Mouse (Mus musculus): ENCODE measurements around the gene Spint5. TPM values are rescaled to one million over a fixed set of nuclear protein-coding genes. Genes with fewer than 3 reads are reported as not detected.

Gene Spint5
- polyA plus RNA-seq, 1 experiment from 2014 or later: not detected

- Histone ChIP-seq H3K4me1 (peaks cover 16% of the 10 kb centered on the region), H3K27me3 (replicated peaks) (no peaks in the 10 kb centered on the region), H3K36me3 (0 out of 2 replicates have a peak, but pooled peaks cover 13% of the 10 kb centered on the region), H3K27ac (no peak overlapping the region), H3K4me3 (replicated peaks) (peak overlapping the region; percentile 96), H3K9me3 (no peaks in the 10 kb centered on the region), H3K9ac (no peak overlapping the region), H3K4me2 (peak overlapping the region; percentile 92)
- WGBS: 68% methylated on average over 13 of the region's 13 CpGs
- no peak for ATAC-seq (ENCODE audit: insufficient read depth, low FRiP score, low read depth)
Measured at GRCm38 (mm10) chr2:164744987-164745386, 29.9 kb downstream of the Spint5 start.

- H3K4me2 ChIP-seq: peak within 1 kb of the TSS; percentile 92
- no peaks in the 10 kb centered on the region for H3K9me3 ChIP-seq
- H3K9ac ChIP-seq: peak within 1 kb of the TSS; percentile 92
- peak within 1 kb of the TSS; percentile 71; the same call in 1 of the 2 replicates for H3K27ac ChIP-seq
- H3K4me3 ChIP-seq (replicated peaks): peak within 1 kb of the TSS; percentile 96
- H3K27me3 ChIP-seq (replicated peaks): no peaks in the 10 kb centered on the region
- 0 out of 2 replicates have a peak, but pooled peaks cover 13% of the 10 kb centered on the region for H3K36me3 ChIP-seq
- H3K4me1 ChIP-seq: peaks cover 16% of the 10 kb centered on the region
- ATAC-seq (ENCODE audit: insufficient read depth, low FRiP score, low read depth): peak; percentile 91
- WGBS: under 1% methylated on average over 68 of the region's 70 CpGs
Measured at GRCm38 (mm10) chr2:164745843-164746479, 30.9 kb downstream of the Spint5 start, which contains the start of the genes Wfdc3 and Dnttip1. TSS of gene Wfdc3 (minus strand) at chr2:164745931. TSS of gene Dnttip1 (plus strand) at chr2:164745983.

- peak overlapping the region; percentile 92 for H3K9ac ChIP-seq
- peaks cover 16% of the 10 kb centered on the region for H3K4me1 ChIP-seq
- 0 out of 2 replicates have a peak, but pooled peaks cover 19% of the 10 kb centered on the region for H3K36me3 ChIP-seq
- no peak for ATAC-seq (ENCODE audit: insufficient read depth, low FRiP score, low read depth)
- H3K27me3 ChIP-seq (replicated peaks): no peaks in the 10 kb centered on the region
- H3K4me2 ChIP-seq: peak overlapping the region; percentile 92
- H3K27ac ChIP-seq: no peak overlapping the region
- 47% methylated on average over 8 of the region's 8 CpGs for whole genome bisulfite sequencing
- H3K4me3 ChIP-seq (replicated peaks): peak overlapping the region; percentile 96
- no peaks in the 10 kb centered on the region for H3K9me3 ChIP-seq
Measured at GRCm38 (mm10) chr2:164746693-164747092, 31.6 kb downstream of the Spint5 start.

- H3K9me3 ChIP-seq: no peaks in the 10 kb centered on the region
- H3K36me3 ChIP-seq: 0 out of 2 replicates have a peak, but pooled peaks cover 33% of the 10 kb centered on the region
- H3K4me1 ChIP-seq: peaks cover 16% of the 10 kb centered on the region
- ATAC-seq (ENCODE audit: insufficient read depth, low FRiP score, low read depth): no peak
- H3K9ac ChIP-seq: no peak overlapping the region
- H3K4me3 ChIP-seq (replicated peaks): no peak overlapping the region
- WGBS: 84% methylated on average over 4 of the region's 4 CpGs
- H3K27ac ChIP-seq: no peak overlapping the region
- no peaks in the 10 kb centered on the region for H3K27me3 ChIP-seq (replicated peaks)
- no peak overlapping the region for H3K4me2 ChIP-seq
Measured at GRCm38 (mm10) chr2:164748191-164748590, 33.1 kb downstream of the Spint5 start.

GRCm38 (mm10) chr2:164748991-164749390 is 33.9 kb downstream of the Spint5 start:
- Histone ChIP-seq H3K27ac (no peak overlapping the region), H3K9me3 (no peaks in the 10 kb centered on the region), H3K4me3 (replicated peaks) (no peak overlapping the region), H3K36me3 (0 out of 2 replicates have a peak, but pooled peaks cover 35% of the 10 kb centered on the region), H3K4me1 (peaks cover 16% of the 10 kb centered on the region), H3K9ac (no peak overlapping the region), H3K4me2 (no peak overlapping the region), H3K27me3 (replicated peaks) (no peaks in the 10 kb centered on the region)
- no peak for ATAC-seq (ENCODE audit: insufficient read depth, low FRiP score, low read depth)
- 85% methylated on average over 6 of the region's 6 CpGs for WGBS

GRCm38 (mm10) chr2:164752454-164752853 is 37.3 kb downstream of the Spint5 start:
- Histone ChIP-seq H3K9ac (no peak overlapping the region), H3K4me1 (0 out of 2 replicates have a peak, but pooled peaks cover 1% of the 10 kb centered on the region), H3K27me3 (replicated peaks) (no peaks in the 10 kb centered on the region), H3K9me3 (no peaks in the 10 kb centered on the region), H3K4me3 (replicated peaks) (no peak overlapping the region), H3K4me2 (no peak overlapping the region), H3K36me3 (peaks cover 67% of the 10 kb centered on the region), H3K27ac (no peak overlapping the region)
- no peak for ATAC-seq (ENCODE audit: insufficient read depth, low FRiP score, low read depth)
- WGBS: 86% methylated on average over 2 of the region's 2 CpGs

GRCm38 (mm10) chr2:164754105-164754504 is 39.0 kb downstream of the Spint5 start:
- ATAC-seq (ENCODE audit: insufficient read depth, low FRiP score, low read depth): no peak
- Histone ChIP-seq H3K27ac (no peak overlapping the region), H3K4me1 (no peaks in the 10 kb centered on the region), H3K36me3 (peaks cover 75% of the 10 kb centered on the region), H3K9ac (no peak overlapping the region), H3K4me2 (no peak overlapping the region), H3K9me3 (no peaks in the 10 kb centered on the region), H3K4me3 (replicated peaks) (no peak overlapping the region), H3K27me3 (replicated peaks) (no peaks in the 10 kb centered on the region)
- WGBS: 76% methylated on average over 11 of the region's 11 CpGs

GRCm38 (mm10) chr2:164754800-164755199 is 39.7 kb downstream of the Spint5 start:
- no peaks in the 10 kb centered on the region for H3K9me3 ChIP-seq
- ATAC-seq (ENCODE audit: insufficient read depth, low FRiP score, low read depth): no peak
- no peak overlapping the region for H3K27ac ChIP-seq
- H3K4me2 ChIP-seq: no peak overlapping the region
- no peak overlapping the region for H3K4me3 ChIP-seq (replicated peaks)
- no peak overlapping the region for H3K9ac ChIP-seq
- H3K4me1 ChIP-seq: no peaks in the 10 kb centered on the region
- peaks cover 78% of the 10 kb centered on the region for H3K36me3 ChIP-seq
- WGBS: 84% methylated on average over 2 of the region's 2 CpGs
- H3K27me3 ChIP-seq (replicated peaks): no peaks in the 10 kb centered on the region

GRCm38 (mm10) chr2:164757841-164758240 is 42.7 kb downstream of the Spint5 start:
- Histone ChIP-seq H3K9ac (no peak overlapping the region), H3K27me3 (replicated peaks) (no peaks in the 10 kb centered on the region), H3K9me3 (no peaks in the 10 kb centered on the region), H3K36me3 (peaks cover 78% of the 10 kb centered on the region), H3K4me2 (no peak overlapping the region), H3K4me3 (replicated peaks) (no peak overlapping the region), H3K4me1 (no peaks in the 10 kb centered on the region), H3K27ac (no peak overlapping the region)
- WGBS: 92% methylated on average over 11 of the region's 11 CpGs
- ATAC-seq (ENCODE audit: insufficient read depth, low FRiP score, low read depth): no peak

- Histone ChIP-seq H3K9me3 (no peaks in the 10 kb centered on the region), H3K9ac (no peak overlapping the region), H3K4me3 (replicated peaks) (no peak overlapping the region), H3K4me2 (no peak overlapping the region), H3K27ac (no peak overlapping the region), H3K36me3 (peaks cover 82% of the 10 kb centered on the region), H3K27me3 (replicated peaks) (no peaks in the 10 kb centered on the region), H3K4me1 (no peaks in the 10 kb centered on the region)
- ATAC-seq (ENCODE audit: insufficient read depth, low FRiP score, low read depth): peak; percentile 66; the same call in 1 of the 2 replicates
- 71% methylated on average over 1 of the region's 1 CpGs for WGBS
Measured at GRCm38 (mm10) chr2:164758692-164759091, 43.6 kb downstream of the Spint5 start.

GRCm38 (mm10) chr2:164760059-164760833 is 45.1 kb downstream of the Spint5 start:
- peak; percentile 63; the same call in 1 of the 2 replicates for ATAC-seq (ENCODE audit: insufficient read depth, low FRiP score, low read depth)
- no peak overlapping the region for H3K4me3 ChIP-seq (replicated peaks)
- H3K9me3 ChIP-seq: no peaks in the 10 kb centered on the region
- peaks cover 78% of the 10 kb centered on the region for H3K36me3 ChIP-seq
- no peaks in the 10 kb centered on the region for H3K27me3 ChIP-seq (replicated peaks)
- H3K4me1 ChIP-seq: no peaks in the 10 kb centered on the region
- no peak overlapping the region for H3K4me2 ChIP-seq
- no peak overlapping the region for H3K9ac ChIP-seq
- 69% methylated on average over 4 of the region's 4 CpGs for WGBS
- no peak overlapping the region for H3K27ac ChIP-seq

GRCm38 (mm10) chr2:164761502-164761901 is 46.4 kb downstream of the Spint5 start:
- no peak overlapping the region for H3K4me3 ChIP-seq (replicated peaks)
- no peak overlapping the region for H3K9ac ChIP-seq
- WGBS: 91% methylated on average over 2 of the region's 2 CpGs
- H3K9me3 ChIP-seq: no peaks in the 10 kb centered on the region
- no peak overlapping the region for H3K27ac ChIP-seq
- H3K4me1 ChIP-seq: no peaks in the 10 kb centered on the region
- peak; percentile 90 for ATAC-seq (ENCODE audit: insufficient read depth, low FRiP score, low read depth)
- no peaks in the 10 kb centered on the region for H3K27me3 ChIP-seq (replicated peaks)
- no peak overlapping the region for H3K4me2 ChIP-seq
- H3K36me3 ChIP-seq: peaks cover 76% of the 10 kb centered on the region
